Mouse (Mus musculus) limb, embryonic 12.5 days (tissue): ENCODE results near the gene Lypd6b. TPM values are rescaled to one million over a fixed set of nuclear protein-coding genes. Genes with fewer than 3 reads are reported as not detected.

Source experiments
- ATAC-seq: fragments of 200-750 bp; cut with Nextera tagmentation; 2 replicates; pipeline ENCODE4 v1.8.0; 2017; ENCODE audit warnings: low read depth, moderate TSS enrichment; ENCODE audit not compliant: insufficient number of reproducible peaks, insufficient read depth, low FRiP score, low TSS enrichment
- H3K27ac ChIP-seq: fragments of 300-500 bp; sonication (generic); 2 replicates; pipeline ENCODE4 v1.5.1; 2016; ENCODE audit warnings: mild to moderate bottlenecking, moderate library complexity
- H3K27me3 ChIP-seq: fragments of 300-500 bp; sonication (generic); 2 replicates; pipeline ENCODE4 v1.6.1; 2016; ENCODE audit warnings: mild to moderate bottlenecking, moderate library complexity
- H3K36me3 ChIP-seq: fragments of 300-500 bp; sonication (generic); 2 replicates; pipeline ENCODE4 v1.6.1; 2016; ENCODE audit warnings: mild to moderate bottlenecking, moderate library complexity
- H3K4me1 ChIP-seq: fragments of 300-500 bp; sonication (generic); replicated peaks from 2 replicates; pipeline ENCODE4 v1.6.1; 2016
- H3K4me2 ChIP-seq: fragments of 300-500 bp; sonication (generic); 2 replicates; pipeline ENCODE4 v1.6.1; 2016; ENCODE audit warnings: mild to moderate bottlenecking, moderate library complexity
- H3K4me3 ChIP-seq: fragments of 300-500 bp; sonication (generic); replicated peaks from 2 replicates; pipeline ENCODE4 v1.5.1; 2016; ENCODE audit warnings: mild to moderate bottlenecking
- H3K9ac ChIP-seq: fragments of 300-500 bp; sonication (generic); replicated peaks from 2 replicates; pipeline ENCODE4 v1.6.1; 2016; ENCODE audit warnings: mild to moderate bottlenecking, moderate library complexity
- H3K9me3 ChIP-seq: fragments of 300-500 bp; sonication (generic); 2 replicates; pipeline ENCODE4 v1.6.1; 2016; ENCODE audit warnings: mild to moderate bottlenecking, moderate library complexity
- WGBS: fragments of 180-500 bp; shearing (Covaris S2); methylation state at CpG from one replicate; pipeline ENCODE4 v1.1.7; 2016; 5-methylcytosine and 5-hydroxymethylcytosine counted together
- polyA plus RNA-seq: library from polyadenylated mRNA; unstranded; fragments of >200 nt; fragmentation: Nextera tagmentation; extraction: Ambion mirVana; gene quantifications from 2 replicates; pipeline ENCODE4 v1.2.1, GENCODE M21; 2016

Lypd6b gene
- polyA plus RNA-seq, 1 experiment from 2014 or later = 7.3 TPM

- H3K4me2 ChIP-seq = no peak overlapping the region
- H3K9ac ChIP-seq = no peak overlapping the region
- H3K27me3 ChIP-seq = no peaks in the 10 kb centered on the region
- no peak overlapping the region for H3K27ac ChIP-seq
- H3K36me3 ChIP-seq = no peaks in the 10 kb centered on the region
- H3K4me3 ChIP-seq = no peak overlapping the region
- WGBS = 78% methylated on average over 4 of the region's 4 CpGs
- H3K4me1 ChIP-seq = no peaks in the 10 kb centered on the region
- no peak for ATAC-seq
- H3K9me3 ChIP-seq = no peaks in the 10 kb centered on the region
Observed at GRCm38 (mm10) chr2:49995841-49996240, 208.4 kb downstream of the Lypd6b start.

GRCm38 (mm10) chr2:49997216-49997615, 209.7 kb downstream of the Lypd6b start:
- Histone ChIP-seq H3K4me1 (no peaks in the 10 kb centered on the region), H3K36me3 (no peaks in the 10 kb centered on the region), H3K27me3 (no peaks in the 10 kb centered on the region), H3K9ac (no peak overlapping the region), H3K27ac (no peak overlapping the region), H3K4me2 (no peak overlapping the region), H3K9me3 (no peaks in the 10 kb centered on the region), H3K4me3 (no peak overlapping the region)
- 95% methylated on average over 1 of the region's 1 CpGs for WGBS
- ATAC-seq = no peak

Other genes starting within 250 kb of the Lypd6b start
- 13.2 and 15.0 TPM in 2 replicates for gene Kif5c, start 168.4 kb upstream of the Lypd6b start, polyA plus RNA-seq